Mouse (Mus musculus) kidney, postnatal 0 days (tissue): ENCODE results near the gene Sept12. TPM values are rescaled to one million over a fixed set of nuclear protein-coding genes. Genes with fewer than 3 reads are reported as not detected.

Experiments used
- ATAC-seq: fragments of 200-750 bp; cut with Nextera tagmentation; replicated peaks from 2 replicates; pipeline ENCODE4 v1.8.0; 2017; ENCODE audit warnings: low read depth, moderate number of reproducible peaks, moderate TSS enrichment, moderate library complexity; ENCODE audit not compliant: low FRiP score
- DNase-seq: peaks from one replicate; pipeline ENCODE4 v3.0.0-alpha.2; 2016; ENCODE audit warnings: low spot score
- H3K27ac ChIP-seq: fragments of 300-500 bp; sonication (generic); 2 replicates; pipeline ENCODE4 v1.5.1; 2014; ENCODE audit warnings: mild to moderate bottlenecking
- H3K27me3 ChIP-seq: fragments of 300-500 bp; sonication (generic); 2 replicates; pipeline ENCODE4 v1.6.1; 2014; ENCODE audit warnings: low read length, mixed read lengths; ENCODE audit not compliant: insufficient read depth
- H3K36me3 ChIP-seq: fragments of 300-500 bp; sonication (generic); 2 replicates; pipeline ENCODE4 v1.6.1; 2014; ENCODE audit warnings: low read length, mixed read lengths; ENCODE audit not compliant: insufficient read depth
- H3K4me1 ChIP-seq: fragments of 300-500 bp; sonication (generic); replicated peaks from 2 replicates; pipeline ENCODE4 v1.6.1; 2014; ENCODE audit warnings: antibody characterized with exemption, low read length, mixed read lengths; ENCODE audit not compliant: insufficient read depth
- H3K4me2 ChIP-seq: fragments of 300-500 bp; sonication (generic); 2 replicates; pipeline ENCODE4 v1.6.1; 2014; ENCODE audit warnings: mild to moderate bottlenecking, low read length, moderate library complexity, mixed read lengths
- H3K4me3 ChIP-seq: fragments of 300-500 bp; sonication (generic); replicated peaks from 2 replicates; pipeline ENCODE4 v1.5.1; 2014; ENCODE audit warnings: low read depth, low read length
- H3K9ac ChIP-seq: fragments of 300-500 bp; sonication (generic); 2 replicates; pipeline ENCODE4 v1.6.1; 2014; ENCODE audit warnings: low read depth, low read length
- H3K9me3 ChIP-seq: fragments of 300-500 bp; sonication (generic); replicated peaks from 2 replicates; pipeline ENCODE4 v1.6.1; 2016; ENCODE audit warnings: low read length, inconsistent platforms, mixed read lengths
- CTCF ChIP-seq: IDR thresholded peaks from 2 replicates; pipeline ENCODE4 v1.5.1; 2016; ENCODE audit warnings: antibody characterized with exemption, low read depth, mild to moderate bottlenecking, moderate library complexity
- WGBS: fragments of 180-500 bp; shearing (Covaris S2); extraction: QIAGEN DNeasy Blood & Tissue Kit; methylation state at CpG from one replicate; pipeline ENCODE4 v1.1.7; 2014; 5-methylcytosine and 5-hydroxymethylcytosine counted together
- polyA plus RNA-seq: library from polyadenylated mRNA; unstranded; fragments of >200 nt; fragmentation: Nextera tagmentation; extraction: Ambion mirVana; gene quantifications from 2 replicates; pipeline ENCODE4 v1.2.1, GENCODE M21; 2015

The Sept12 gene
- polyA plus RNA-seq, 1 experiment from 2014 or later = not detected

GRCm38 (mm10) chr16:4979755-4980380 lies 17.8 kb downstream of the Sept12 start:
- no peaks in the 10 kb centered on the region for H3K27me3 ChIP-seq
- no peak overlapping the region for H3K9ac ChIP-seq
- WGBS = 64% methylated on average over 4 of the region's 4 CpGs
- ATAC-seq = peak; percentile 59; the same call in 1 of the 2 replicates
- DNase-seq = peak; percentile 60
- no peak overlapping the region for H3K4me2 ChIP-seq
- no peak overlapping the region for H3K27ac ChIP-seq
- H3K36me3 ChIP-seq = no peaks in the 10 kb centered on the region
- no peaks in the 10 kb centered on the region for H3K9me3 ChIP-seq
- no peaks in the 10 kb centered on the region for H3K4me1 ChIP-seq
- peak; percentile 71 for TF ChIP-seq CTCF
- no peak overlapping the region for H3K4me3 ChIP-seq

GRCm38 (mm10) chr16:4978275-4979051 lies 19.2 kb downstream of the Sept12 start:
- DNase-seq (no peak), ATAC-seq (no peak)
- Histone ChIP-seq H3K27ac (no peak overlapping the region), H3K27me3 (no peaks in the 10 kb centered on the region), H3K4me2 (no peak overlapping the region), H3K4me3 (no peak overlapping the region), H3K36me3 (no peaks in the 10 kb centered on the region), H3K4me1 (no peaks in the 10 kb centered on the region), H3K9ac (no peak overlapping the region), H3K9me3 (no peaks in the 10 kb centered on the region)
- TF ChIP-seq CTCF = no peak
- 61% methylated on average over 5 of the region's 5 CpGs for WGBS

- ATAC-seq (no peak), DNase-seq (no peak)
- no peak for TF ChIP-seq CTCF
- H3K27me3 ChIP-seq = no peaks in the 10 kb centered on the region
- no peaks in the 10 kb centered on the region for H3K36me3 ChIP-seq
- no peak overlapping the region for H3K9ac ChIP-seq
- H3K4me3 ChIP-seq = no peak overlapping the region
- 71% methylated on average over 2 of the region's 2 CpGs for WGBS
- H3K4me2 ChIP-seq = no peak overlapping the region
- no peaks in the 10 kb centered on the region for H3K4me1 ChIP-seq
- no peaks in the 10 kb centered on the region for H3K9me3 ChIP-seq
- H3K27ac ChIP-seq = no peak overlapping the region
Measured at GRCm38 (mm10) chr16:4976180-4976579, 21.5 kb downstream of the Sept12 start.

GRCm38 (mm10) chr16:4974521-4974920 lies 23.1 kb downstream of the Sept12 start:
- no peaks in the 10 kb centered on the region for H3K27me3 ChIP-seq
- no peak for TF ChIP-seq CTCF
- H3K4me3 ChIP-seq = no peak overlapping the region
- H3K36me3 ChIP-seq = no peaks in the 10 kb centered on the region
- no peaks in the 10 kb centered on the region for H3K4me1 ChIP-seq
- no peak overlapping the region for H3K9ac ChIP-seq
- no peaks in the 10 kb centered on the region for H3K9me3 ChIP-seq
- no peak for DNase-seq
- H3K27ac ChIP-seq = no peak overlapping the region
- WGBS = 85% methylated on average over 5 of the region's 5 CpGs
- H3K4me2 ChIP-seq = no peak overlapping the region
- no peak for ATAC-seq

- 0 out of 2 replicates have a peak, but pooled peaks have one; percentile 43 for ATAC-seq
Measured at GRCm38 (mm10) chr16:4971626-4972025, 26.0 kb downstream of the Sept12 start.

GRCm38 (mm10) chr16:4969055-4969843 lies 28.4 kb downstream of the Sept12 start:
- H3K27me3 ChIP-seq = no peaks in the 10 kb centered on the region
- H3K36me3 ChIP-seq = no peaks in the 10 kb centered on the region
- TF ChIP-seq CTCF = no peak
- H3K4me3 ChIP-seq = no peak overlapping the region
- ATAC-seq (no peak), DNase-seq (no peak)
- no peak overlapping the region for H3K27ac ChIP-seq
- H3K9ac ChIP-seq = no peak overlapping the region
- no peaks in the 10 kb centered on the region for H3K9me3 ChIP-seq
- 85% methylated on average over 5 of the region's 5 CpGs for WGBS
- H3K4me2 ChIP-seq = no peak overlapping the region
- 0 out of 2 replicates have a peak, but pooled peaks cover 3% of the 10 kb centered on the region for H3K4me1 ChIP-seq

More at GRCm38 (mm10) chr16:4971626-4972025, 26.0 kb downstream of the Sept12 start:
- Histone ChIP-seq H3K4me2 (no peak overlapping the region), H3K27me3 (no peaks in the 10 kb centered on the region), H3K4me3 (no peak overlapping the region), H3K4me1 (no peaks in the 10 kb centered on the region), H3K9ac (no peak overlapping the region), H3K36me3 (no peaks in the 10 kb centered on the region), H3K9me3 (no peaks in the 10 kb centered on the region), H3K27ac (no peak overlapping the region)
- 62% methylated on average over 4 of the region's 4 CpGs for WGBS
- no peak for TF ChIP-seq CTCF
- DNase-seq = peak; percentile 52
